Mouse (Mus musculus) lung, postnatal 0 days (tissue): ENCODE results near the gene Gab2. TPM values are rescaled to one million over a fixed set of nuclear protein-coding genes. Genes with fewer than 3 reads are reported as not detected.
A peak's percentile ranks its signal among the peaks of the same experiment; 100 is the strongest.

Source experiments
- ATAC-seq: fragments of 200-750 bp; cut with Nextera tagmentation; 2 replicates; pipeline ENCODE4 v1.8.0; 2017; ENCODE audit warnings: moderate library complexity
- DNase-seq: peaks from one replicate; pipeline ENCODE4 v3.0.0-alpha.2; 2016; ENCODE audit warnings: low spot score
- H3K27ac ChIP-seq: fragments of 300-500 bp; sonication (generic); 2 replicates; pipeline ENCODE4 v1.5.1; 2014; ENCODE audit warnings: antibody characterized with exemption, mild to moderate bottlenecking, low read length, mixed read lengths
- H3K27me3 ChIP-seq: fragments of 300-500 bp; sonication (generic); replicated peaks from 2 replicates; pipeline ENCODE4 v1.6.1; 2014; ENCODE audit warnings: low read length, mixed read lengths; ENCODE audit not compliant: insufficient read depth
- H3K36me3 ChIP-seq: fragments of 300-500 bp; sonication (generic); 2 replicates; pipeline ENCODE4 v1.6.1; 2014; ENCODE audit warnings: low read length, mixed read lengths; ENCODE audit not compliant: insufficient read depth
- H3K4me1 ChIP-seq: fragments of 300-500 bp; sonication (generic); 2 replicates; pipeline ENCODE4 v1.6.1; 2014; ENCODE audit warnings: antibody characterized with exemption, low read depth, low read length, mixed read lengths; ENCODE audit not compliant: insufficient read depth
- H3K4me2 ChIP-seq: fragments of 300-500 bp; sonication (generic); replicated peaks from 2 replicates; pipeline ENCODE4 v1.6.1; 2014; ENCODE audit warnings: low read depth, mild to moderate bottlenecking, low read length, moderate library complexity, mixed read lengths
- H3K4me3 ChIP-seq: fragments of 300-500 bp; sonication (generic); 2 replicates; pipeline ENCODE4 v1.5.1; 2014; ENCODE audit warnings: low read depth, low read length
- H3K9ac ChIP-seq: fragments of 300-500 bp; sonication (generic); replicated peaks from 2 replicates; pipeline ENCODE4 v1.6.1; 2014; ENCODE audit warnings: low read depth, mild to moderate bottlenecking
- H3K9me3 ChIP-seq: fragments of 300-500 bp; sonication (generic); 2 replicates; pipeline ENCODE4 v1.6.1; 2016; ENCODE audit warnings: low read length, mixed read lengths
- CTCF ChIP-seq: IDR thresholded peaks from 2 replicates; pipeline ENCODE4 v1.5.1; 2016; ENCODE audit warnings: antibody characterized with exemption, mild to moderate bottlenecking
- EP300 ChIP-seq: IDR thresholded peaks from 2 replicates; pipeline ENCODE4 v1.6.1; 2016; ENCODE audit warnings: antibody characterized with exemption, mild to moderate bottlenecking, control low read depth
- WGBS: fragments of 180-500 bp; shearing (Covaris S2); extraction: QIAGEN DNeasy Blood & Tissue Kit; methylation state at CpG from one replicate; pipeline ENCODE4 v1.1.7; 2014; 5-methylcytosine and 5-hydroxymethylcytosine counted together
- polyA plus RNA-seq: library from polyadenylated mRNA; unstranded; fragments of >200 nt; fragmentation: Nextera tagmentation; extraction: Ambion mirVana; gene quantifications from 2 replicates; pipeline ENCODE4 v1.2.1, GENCODE M21; 2015

Gene Gab2
- polyA plus RNA-seq, 1 experiment from 2014 or later = 7.7 TPM

- H3K4me1 ChIP-seq = peaks cover 3% of the 10 kb centered on the region; the same call in 1 of the 2 replicates
- ATAC-seq (peak; percentile 85), DNase-seq (peak; percentile 94)
- no peaks in the 10 kb centered on the region for H3K36me3 ChIP-seq
- TF ChIP-seq EP300 = peak; percentile 85
- TF ChIP-seq CTCF = peak; percentile 23; the same call in 1 of the 2 replicates
- H3K27me3 ChIP-seq = no peaks in the 10 kb centered on the region
- H3K27ac ChIP-seq = peak overlapping the region; percentile 90
- H3K9ac ChIP-seq = no peak overlapping the region
- no peak overlapping the region for H3K4me3 ChIP-seq
- H3K4me2 ChIP-seq = no peak overlapping the region
- WGBS = 29% methylated on average over 5 of the region's 5 CpGs
- no peaks in the 10 kb centered on the region for H3K9me3 ChIP-seq
Observed at GRCm38 (mm10) chr7:97356875-97357276, 275.5 kb downstream of the Gab2 start.

- no peak for ATAC-seq
- Histone ChIP-seq H3K4me1 (peaks cover 3% of the 10 kb centered on the region; the same call in 1 of the 2 replicates), H3K9me3 (no peaks in the 10 kb centered on the region), H3K4me2 (no peak overlapping the region), H3K4me3 (no peak overlapping the region), H3K36me3 (no peaks in the 10 kb centered on the region), H3K27me3 (no peaks in the 10 kb centered on the region), H3K27ac (peak overlapping the region; percentile 90), H3K9ac (no peak overlapping the region)
- WGBS = 64% methylated on average over 3 of the region's 3 CpGs
- DNase-seq = no peak
- TF ChIP-seq CTCF (no peak), EP300 (no peak)
Observed at GRCm38 (mm10) chr7:97357840-97358239, 276.5 kb downstream of the Gab2 start.

GRCm38 (mm10) chr7:97358347-97358746, 277.0 kb downstream of the Gab2 start:
- no peak for TF ChIP-seq CTCF
- TF ChIP-seq EP300 = no peak
- H3K4me2 ChIP-seq = no peak overlapping the region
- H3K4me3 ChIP-seq = no peak overlapping the region
- ATAC-seq (no peak), DNase-seq (no peak)
- H3K36me3 ChIP-seq = no peaks in the 10 kb centered on the region
- H3K27ac ChIP-seq = 0 out of 2 replicates have a peak overlapping the region, but pooled peaks have one; percentile 90
- H3K9me3 ChIP-seq = no peaks in the 10 kb centered on the region
- H3K9ac ChIP-seq = no peak overlapping the region
- H3K27me3 ChIP-seq = no peaks in the 10 kb centered on the region
- WGBS = 86% methylated on average over 4 of the region's 4 CpGs
- peaks cover 3% of the 10 kb centered on the region; the same call in 1 of the 2 replicates for H3K4me1 ChIP-seq

Other genes with a start within 250 kb of the Gab2 start
- 9.2 and 9.8 TPM in 2 replicates for gene Nars2, start 130.1 kb upstream of the Gab2 start, polyA plus RNA-seq